Mouse (Mus musculus): Measurements from ENCODE around the gene Olfr843.

Olfr843 gene

GRCm38 (mm10) chr9:19251887-19252286, at the start of gene Olfr843:
TSS of gene Olfr843 (minus strand) at chr9:19251987.
- TF ChIP-seq NANOG (IDR thresholded peaks at IDR 0.05; ENCODE audit: borderline replicate concordance, low read length): no peak
- no peak for TF ChIP-seq POU5F1 (IDR thresholded peaks at IDR 0.05; ENCODE audit: borderline replicate concordance, low read length)
- no peak for TF ChIP-seq CTCF (conservative IDR thresholded peaks at IDR 0.05; ENCODE audit: low read length)
- no peaks in the 10 kb centered on the region for H3K9me3 ChIP-seq (ENCODE audit: low read length)
- no peaks in the 10 kb centered on the region for H3K36me3 ChIP-seq (ENCODE audit: insufficient read depth, low read length)
- no peaks in the 10 kb centered on the region for H3K27me3 ChIP-seq (ENCODE audit: insufficient read depth, low read length)
- no peaks in the 10 kb centered on the region for H3K4me1 ChIP-seq (replicated peaks; ENCODE audit: low read depth, low read length)
- H3K4me3 ChIP-seq (replicated peaks; ENCODE audit: low read length): no peak within 1 kb of the TSS

Measured in E14TG2a.4 (cell line).